Mouse (Mus musculus) large intestine, adult 2 months (tissue): ENCODE data around the gene Rsl24d1. TPM values are rescaled to one million over a fixed set of nuclear protein-coding genes. Genes with fewer than 3 reads are reported as not detected.

Experiments used
- polyA plus RNA-seq: library from polyadenylated mRNA; depleted of rRNA; stranded (reverse); fragments of >200 nt; gene quantifications from 2 replicates; pipeline ENCODE4 v1.2.3, GENCODE M21; 2012; rRNA removed

Gene Rsl24d1
- polyA plus RNA-seq, 1 experiment, result 20.9 TPM

Other genes starting within 250 kb of the Rsl24d1 start
- 0.23 and 0.24 TPM in 2 replicates for gene Pygo1, start 187.8 kb upstream of the Rsl24d1 start, polyA plus RNA-seq
- 0.08 and 0.12 TPM in 2 replicates for gene Dyx1c1, start 154.6 kb upstream of the Rsl24d1 start, polyA plus RNA-seq
- not detected in 2 replicates for gene Gm44503, start 154.6 kb upstream of the Rsl24d1 start, polyA plus RNA-seq
- gene Ccpg1os, start 128.0 kb upstream of the Rsl24d1 start, polyA plus RNA-seq, result 5.7 and 7.2 TPM in 2 replicates
- gene Ccpg1, start 128.0 kb upstream of the Rsl24d1 start, polyA plus RNA-seq, result 5.8 and 6.6 TPM in 2 replicates
- 5.8 and 8.9 TPM in 2 replicates for gene Pigb, start 73.0 kb upstream of the Rsl24d1 start, polyA plus RNA-seq
- gene Rab27a, start 68.6 kb upstream of the Rsl24d1 start, polyA plus RNA-seq, result 9.4 TPM in 2 replicates
- gene Khdc3, start 11.6 kb upstream of the Rsl24d1 start, polyA plus RNA-seq, result 0.10 and 0.15 TPM in 2 replicates
- gene Gm20509, start 11.0 kb upstream of the Rsl24d1 start, polyA plus RNA-seq, result not detected in 2 replicates